Mouse (Mus musculus) MEL (cell line): ENCODE measurements around the gene Cmpk1. TPM values are rescaled to one million over a fixed set of nuclear protein-coding genes. Genes with fewer than 3 reads are reported as not detected.

Source experiments
- DNase-seq: peaks from one replicate; pipeline ENCODE4 v3.0.0; 2011; ENCODE audit warnings: low read depth, low spot score
- H3K27ac ChIP-seq: 2 replicates; pipeline ENCODE4 v1.5.1; 2012; ENCODE audit warnings: low read depth, mild to moderate bottlenecking, control low read depth, low read length, moderate library complexity; ENCODE audit not compliant: control insufficient read depth
- H3K27me3 ChIP-seq, 2 experiments: fragments of 150-350 bp in 1 of 2; sonication (generic) in 1 of 2; 2 replicates each; pipeline ENCODE4 v1.6.1; 2012; ENCODE audit warnings: low read length in 2 of 2, mild to moderate bottlenecking in 2 of 2, improper control_type of control experiment in 1 of 2, moderate library complexity in 1 of 2; ENCODE audit not compliant: insufficient read depth in 2 of 2, control insufficient read depth in 1 of 2
- H3K36me3 ChIP-seq, 2 experiments: 2 replicates each; pipeline ENCODE4 v1.6.1; 2012 to 2014; ENCODE audit warnings: low read length in 2 of 2, improper control_type of control experiment in 1 of 2, inconsistent platforms in 1 of 2, mild to moderate bottlenecking in 1 of 2; ENCODE audit not compliant: insufficient read depth in 2 of 2, control insufficient read depth in 1 of 2
- H3K4me1 ChIP-seq, 2 experiments: fragments of 150-350 bp in 1 of 2; sonication (generic) in 1 of 2; 2 replicates each; pipeline ENCODE4 v1.6.1; 2012; ENCODE audit warnings: low read length in 2 of 2, improper control_type of control experiment in 1 of 2, mild to moderate bottlenecking in 1 of 2; ENCODE audit not compliant: insufficient read depth in 2 of 2, control insufficient read depth in 1 of 2
- H3K4me3 ChIP-seq, 2 experiments: fragments of 150-350 bp in 1 of 2; sonication (generic) in 1 of 2; 2 replicates each; pipeline ENCODE4 v1.5.1; 2012; ENCODE audit warnings: low read depth in 2 of 2, low read length in 2 of 2, mild to moderate bottlenecking in 2 of 2, moderate library complexity in 2 of 2, control low read depth in 1 of 2, improper control_type of control experiment in 1 of 2; ENCODE audit not compliant: control insufficient read depth in 1 of 2, insufficient read depth in 1 of 2
- H3K79me2 ChIP-seq: 2 replicates; pipeline ENCODE4 v1.6.1; 2012; ENCODE audit warnings: mild to moderate bottlenecking, low read length, moderate library complexity; ENCODE audit not compliant: control insufficient read depth, poor library complexity, insufficient read depth
- H3K9ac ChIP-seq: 2 replicates; pipeline ENCODE4 v1.6.1; 2012; ENCODE audit warnings: low read depth, mild to moderate bottlenecking, control low read depth, low read length, moderate library complexity; ENCODE audit not compliant: control insufficient read depth, poor library complexity, severe bottlenecking
- H3K9me3 ChIP-seq: fragments of 150-350 bp; sonication (generic); replicated peaks from 2 replicates; pipeline ENCODE4 v1.6.1; 2012; ENCODE audit warnings: mild to moderate bottlenecking, low read length, improper control_type of control experiment, moderate library complexity; ENCODE audit not compliant: insufficient read depth
- BHLHE40 ChIP-seq: IDR thresholded peaks from 2 replicates; pipeline ENCODE4 v1.6.1; 2012; ENCODE audit warnings: low read depth, mild to moderate bottlenecking, inconsistent platforms, low read length, improper control_type of control experiment, borderline replicate concordance
- CHD1 ChIP-seq: IDR thresholded peaks from 2 replicates; pipeline ENCODE4 v1.6.1; 2012; ENCODE audit warnings: low read depth, mild to moderate bottlenecking, inconsistent platforms, low read length, improper control_type of control experiment
- CTCF ChIP-seq, 3 experiments: IDR thresholded peaks in 2 of 3; conservative IDR thresholded peaks in 1 of 3; 2 replicates each; pipeline ENCODE4 v1.5.1; 2011 to 2012; ENCODE audit warnings: low read length in 3 of 3, low read depth in 2 of 3, mild to moderate bottlenecking in 2 of 3, improper control_type of control experiment in 1 of 3, inconsistent platforms in 1 of 3, mixed read lengths in 1 of 3, moderate library complexity in 1 of 3; ENCODE audit not compliant: control insufficient read depth in 1 of 3, insufficient read depth in 1 of 3, poor library complexity in 1 of 3, severe bottlenecking in 1 of 3
- EP300 ChIP-seq, 2 experiments: IDR thresholded peaks; 2 replicates each; pipeline ENCODE4 v1.6.1; 2011; ENCODE audit warnings: improper control_type of control experiment in 2 of 2, low read length in 2 of 2, low read depth in 1 of 2, mild to moderate bottlenecking in 1 of 2
- GABPA ChIP-seq: IDR thresholded peaks from 2 replicates; pipeline ENCODE4 v1.6.1; 2012; ENCODE audit warnings: low read depth, mild to moderate bottlenecking, inconsistent platforms, low read length, improper control_type of control experiment, moderate library complexity
- GATA1 ChIP-seq: IDR thresholded peaks from 2 replicates; pipeline ENCODE4 v1.6.1; 2011; ENCODE audit warnings: low read depth, low read length, improper control_type of control experiment
- HCFC1 ChIP-seq: IDR thresholded peaks from 2 replicates; pipeline ENCODE4 v1.6.1; 2012; ENCODE audit warnings: low read depth, mild to moderate bottlenecking, inconsistent platforms, low read length, improper control_type of control experiment, moderate library complexity
- KAT2A ChIP-seq: conservative IDR thresholded peaks from 2 replicates; pipeline ENCODE4 v1.6.1; 2012; ENCODE audit warnings: low read depth, low read length, improper control_type of control experiment, inconsistent platforms
- MAFK ChIP-seq: IDR thresholded peaks from 2 replicates; pipeline ENCODE4 v1.6.1; 2011; ENCODE audit warnings: low read depth, mild to moderate bottlenecking, low read length, improper control_type of control experiment, borderline replicate concordance
- MEF2A ChIP-seq: IDR thresholded peaks from 2 replicates; pipeline ENCODE4 v1.6.1; 2014; ENCODE audit warnings: low read depth, mild to moderate bottlenecking, inconsistent platforms, low read length, improper control_type of control experiment; ENCODE audit not compliant: poor library complexity, insufficient replicate concordance, severe bottlenecking; ENCODE audit errors: extremely low read depth
- MXI1 ChIP-seq: IDR thresholded peaks from 2 replicates; pipeline ENCODE4 v1.6.1; 2011; ENCODE audit warnings: mild to moderate bottlenecking, low read depth, low read length, improper control_type of control experiment
- MYB ChIP-seq: IDR thresholded peaks from 2 replicates; pipeline ENCODE4 v1.6.1; 2011; ENCODE audit warnings: mild to moderate bottlenecking, low read depth, low read length, improper control_type of control experiment
- NELFE ChIP-seq: IDR thresholded peaks from 2 replicates; pipeline ENCODE4 v1.6.1; 2011; ENCODE audit warnings: low read depth, low read length, improper control_type of control experiment
- NRF1 ChIP-seq: IDR thresholded peaks from 2 replicates; pipeline ENCODE4 v1.6.1; 2014; ENCODE audit warnings: low read depth, mild to moderate bottlenecking, inconsistent platforms, low read length, improper control_type of control experiment, moderate library complexity; ENCODE audit not compliant: poor library complexity, insufficient read depth, severe bottlenecking
- RAD21 ChIP-seq: IDR thresholded peaks from 2 replicates; pipeline ENCODE4 v1.6.1; 2011; ENCODE audit warnings: mild to moderate bottlenecking, low read depth, low read length, improper control_type of control experiment
- RCOR1 ChIP-seq: IDR thresholded peaks from 2 replicates; pipeline ENCODE4 v1.6.1; 2012; ENCODE audit warnings: low read depth, mild to moderate bottlenecking, inconsistent platforms, low read length, improper control_type of control experiment
- SIN3A ChIP-seq: IDR thresholded peaks from 2 replicates; pipeline ENCODE4 v1.6.1; 2012; ENCODE audit warnings: low read length, improper control_type of control experiment, inconsistent platforms
- SMC3 ChIP-seq: IDR thresholded peaks from 2 replicates; pipeline ENCODE4 v1.6.1; 2011; ENCODE audit warnings: low read depth, low read length, improper control_type of control experiment
- TBP ChIP-seq: IDR thresholded peaks from 2 replicates; pipeline ENCODE4 v1.8.0; 2011; ENCODE audit warnings: low read depth, low read length, improper control_type of control experiment
- TCF12 ChIP-seq: IDR thresholded peaks from 2 replicates; pipeline ENCODE4 v1.6.1; 2014; ENCODE audit warnings: low read depth, mild to moderate bottlenecking, inconsistent platforms, low read length, improper control_type of control experiment, moderate library complexity
- UBTF ChIP-seq: IDR thresholded peaks from 2 replicates; pipeline ENCODE4 v1.6.1; 2012; ENCODE audit warnings: low read depth, mild to moderate bottlenecking, inconsistent platforms, low read length, improper control_type of control experiment, moderate library complexity, borderline replicate concordance; ENCODE audit not compliant: insufficient read depth
- USF2 ChIP-seq, 2 experiments: IDR thresholded peaks; 2 replicates each; pipeline ENCODE4 v1.6.1; 2011 to 2012; ENCODE audit warnings: improper control_type of control experiment in 2 of 2, low read length in 2 of 2, borderline replicate concordance in 1 of 2, inconsistent platforms in 1 of 2, low read depth in 1 of 2, mild to moderate bottlenecking in 1 of 2; ENCODE audit not compliant: insufficient read depth in 1 of 2
- ZKSCAN1 ChIP-seq: IDR thresholded peaks from 2 replicates; pipeline ENCODE4 v1.6.1; 2012; ENCODE audit warnings: low read depth, mild to moderate bottlenecking, inconsistent platforms, low read length, improper control_type of control experiment, moderate library complexity
- ZNF384 ChIP-seq: IDR thresholded peaks from 2 replicates; pipeline ENCODE4 v1.6.1; 2012; ENCODE audit warnings: low read depth, mild to moderate bottlenecking, inconsistent platforms, low read length, improper control_type of control experiment
- polyA plus RNA-seq, 2 experiments: library from polyadenylated mRNA; stranded (reverse) in 1 of 2; unstranded in 1 of 2; fragments of >175 nt in 1 of 2; fragments of >200 nt in 1 of 2; gene quantifications; 2 replicates each; pipeline versions ENCODE4 v1.2.1 to v1.2.4; 2012; ENCODE audit warnings: low replicate concordance in 2 of 2, low read depth in 1 of 2; ENCODE audit not compliant: insufficient read length in 2 of 2, insufficient read depth in 1 of 2, missing spikeins in 1 of 2
- total RNA-seq: library from RNA; depleted of rRNA; stranded (reverse); fragments of 300-350 nt; gene quantifications from 2 replicates; pipeline ENCODE4 v1.2.3, GENCODE M21; 2012

The Cmpk1 gene
- total and polyA plus RNA-seq, 3 experiments = 33.4 to 33.7 TPM; not detected in 1

DNA sequence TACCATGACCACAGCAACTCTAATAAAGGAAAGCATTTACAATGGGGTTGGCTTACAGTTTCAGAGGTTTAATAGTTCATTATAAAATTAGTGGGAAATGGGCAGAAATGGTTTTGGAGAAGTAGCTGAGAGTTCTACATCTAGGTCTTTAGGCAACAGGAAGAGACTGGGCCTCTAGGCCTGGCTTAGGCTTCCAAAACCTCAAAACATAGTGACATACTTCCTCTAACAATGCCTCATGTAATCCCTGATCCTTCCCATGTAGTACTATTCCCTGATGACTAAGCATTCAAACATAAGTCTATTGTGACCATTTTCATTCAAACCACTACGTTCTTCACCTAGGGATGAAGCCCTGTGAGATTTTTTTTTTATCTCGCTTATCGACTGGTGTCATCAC, 7.2 kb upstream of the Cmpk1 start:
- TF ChIP-seq EP300 (IDR thresholded peaks at IDR 0.05; ENCODE audit: low read depth in 1 of 2, low read length in 2 of 2) (0 out of 4 replicates have a peak, but pooled peaks of 1 of the 2 experiments have one; percentile 7), NRF1 (no peak)
- Histone ChIP-seq H3K4me1 (peaks cover 1 to 8% of the 10 kb centered on the region in 2 experiments; a peak in 3 of 4 replicates), H3K4me3 (no peak overlapping the region), H3K79me2 (no peaks in the 10 kb centered on the region), H3K36me3 (peaks cover 0 to 8% of the 10 kb centered on the region in 2 experiments; a peak in 2 of 4 replicates), H3K27me3 (no peaks in the 10 kb centered on the region), H3K27ac (no peak overlapping the region), H3K9me3 (no peaks in the 10 kb centered on the region), H3K9ac (no peak overlapping the region)
- DNase-seq = peak; percentile 50

DNA sequence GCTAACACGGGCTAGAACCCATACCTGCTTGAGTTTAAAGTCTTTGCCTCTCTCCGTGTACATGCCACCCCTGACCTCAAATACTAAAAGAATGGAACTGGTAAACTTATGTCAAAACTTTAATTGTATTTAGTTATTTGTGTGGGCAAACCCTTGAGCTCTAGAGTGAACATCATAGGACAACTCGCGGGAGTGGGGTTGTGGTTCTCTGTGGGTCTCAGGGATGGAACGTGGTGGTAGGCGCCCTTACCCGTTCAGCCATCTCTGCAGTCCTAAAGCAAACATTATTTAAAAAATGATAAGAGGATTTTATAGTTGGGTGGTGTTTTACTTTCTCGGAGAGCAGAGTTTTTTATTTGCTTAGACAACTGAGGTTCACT, 840 bp downstream of the Cmpk1 start:
- H3K9ac ChIP-seq = peak overlapping the region; percentile 90
- H3K36me3 ChIP-seq = peaks cover 0 to 27% of the 10 kb centered on the region in 2 experiments; a peak in 2 of 4 replicates
- H3K9me3 ChIP-seq = no peaks in the 10 kb centered on the region
- TF ChIP-seq TBP (no peak), MXI1 (peak; percentile 1; the same call in 1 of the 2 replicates)
- H3K4me3 ChIP-seq = peak overlapping the region; percentile 59 to 79
- peaks cover 25% of the 10 kb centered on the region for H3K79me2 ChIP-seq
- H3K27me3 ChIP-seq = no peaks in the 10 kb centered on the region
- no peak for DNase-seq
- peak overlapping the region; percentile 87 for H3K27ac ChIP-seq
- peaks cover 12 to 18% of the 10 kb centered on the region in 2 experiments for H3K4me1 ChIP-seq

GRCm38 (mm10) chr4:114983020-114983419, 4.0 kb downstream of the Cmpk1 start:
- Histone ChIP-seq H3K27ac (no peak overlapping the region), H3K9me3 (no peaks in the 10 kb centered on the region), H3K9ac (no peak overlapping the region), H3K79me2 (peaks cover 36% of the 10 kb centered on the region), H3K27me3 (no peaks in the 10 kb centered on the region), H3K36me3 (peaks cover 0 to 34% of the 10 kb centered on the region in 2 experiments; a peak in 2 of 4 replicates), H3K4me3 (no peak overlapping the region), H3K4me1 (peaks cover 12 to 20% of the 10 kb centered on the region in 2 experiments)
- DNase-seq = peak; percentile 63
- TF ChIP-seq BHLHE40 = no peak
- TF ChIP-seq EP300 (IDR thresholded peaks at IDR 0.05; ENCODE audit: low read depth in 1 of 2, low read length in 2 of 2) = peak in 1 of 2 experiments; percentile 25; a peak in 1 of 4 replicates
- no peak for TF ChIP-seq GATA1
- no peak for TF ChIP-seq MYB
- no peak for TF ChIP-seq ZNF384
- TF ChIP-seq SIN3A = peak; percentile 50; the same call in 1 of the 2 replicates
- TF ChIP-seq ZKSCAN1 = peak; percentile 99
- no peak for TF ChIP-seq MEF2A
- TF ChIP-seq NELFE = no peak
- TF ChIP-seq HCFC1 = no peak; the same call in 1 of the 2 replicates
- no peak for TF ChIP-seq USF2 (IDR thresholded peaks at IDR 0.05; ENCODE audit: borderline replicate concordance in 1 of 2, insufficient read depth in 1 of 2, low read depth in 1 of 2, low read length in 2 of 2)
- TF ChIP-seq TCF12 = no peak
- TF ChIP-seq SMC3 = peak; percentile 16; the same call in 1 of the 2 replicates
- peak; percentile 22 for TF ChIP-seq RAD21
- 0 out of 2 replicates have a peak, but pooled peaks have one; percentile 12 for TF ChIP-seq MXI1
- TF ChIP-seq CTCF (IDR thresholded peaks at IDR 0.05 in 2 of 3, conservative IDR thresholded peaks at IDR 0.05 in 1 of 3; ENCODE audit: control insufficient read depth in 1 of 3, insufficient read depth in 1 of 3, low read depth in 2 of 3, low read length in 3 of 3, poor library complexity in 1 of 3, severe bottlenecking in 1 of 3) = peak in 1 of 3 experiments; percentile 55; a peak in 3 of 6 replicates
- TF ChIP-seq MAFK = no peak
- peak; percentile 68; the same call in 1 of the 2 replicates for TF ChIP-seq CHD1
- TF ChIP-seq TBP = no peak
- peak; percentile 54 for TF ChIP-seq RCOR1
- TF ChIP-seq KAT2A = no peak
- no peak for TF ChIP-seq UBTF
- TF ChIP-seq GABPA = no peak
